Mouse (Mus musculus): ENCODE data around the gene H2afx. TPM values are rescaled to one million over a fixed set of nuclear protein-coding genes. Genes with fewer than 3 reads are reported as not detected.
"Not testable (repeated sequence)": the region's sequence is repeated elsewhere in the genome, so short reads cannot be mapped to it uniquely, and the experiment has no call there.

The H2afx gene
- polyA plus RNA-seq, 1 experiment from 2014 or later = 395 TPM

GRCm38 (mm10) chr9:44314910-44315309 lies 19.6 kb upstream of the H2afx start:
- no peak overlapping the region for H3K4me2 ChIP-seq (ENCODE audit: low read depth, low read length)
- no peaks in the 10 kb centered on the region for H3K27me3 ChIP-seq (ENCODE audit: control insufficient read depth, insufficient read depth, low read depth, low read length)
- no peak overlapping the region for H3K9ac ChIP-seq (ENCODE audit: low read length)
- peaks cover 17% of the 10 kb centered on the region for H3K4me1 ChIP-seq (replicated peaks; ENCODE audit: control insufficient read depth, insufficient read depth, low read length)
- H3K27ac ChIP-seq (ENCODE audit: low read length) = no peak overlapping the region
- peaks cover 11% of the 10 kb centered on the region; the same call in 1 of the 2 replicates for H3K36me3 ChIP-seq (ENCODE audit: control insufficient read depth, insufficient read depth, low read length)
- no peak overlapping the region for H3K4me3 ChIP-seq (ENCODE audit: low read length)
- no peak for ATAC-seq (ENCODE audit: low read depth)
- no peaks in the 10 kb centered on the region for H3K9me3 ChIP-seq (ENCODE audit: control insufficient read depth, low read length)
- WGBS = 95% methylated on average over 18 of the region's 18 CpGs

- WGBS = 64% methylated on average over 4 of the region's 4 CpGs
- Histone ChIP-seq H3K4me2 (ENCODE audit: low read depth, low read length) (no peak overlapping the region; the same call in 1 of the 2 replicates), H3K9ac (ENCODE audit: low read length) (no peak overlapping the region), H3K36me3 (ENCODE audit: control insufficient read depth, insufficient read depth, low read length) (peaks cover 11% of the 10 kb centered on the region; the same call in 1 of the 2 replicates), H3K4me3 (ENCODE audit: low read length) (no peak overlapping the region), H3K9me3 (ENCODE audit: control insufficient read depth, low read length) (no peaks in the 10 kb centered on the region), H3K4me1 (replicated peaks; ENCODE audit: control insufficient read depth, insufficient read depth, low read length) (peaks cover 20% of the 10 kb centered on the region), H3K27ac (ENCODE audit: low read length) (no peak overlapping the region), H3K27me3 (ENCODE audit: control insufficient read depth, insufficient read depth, low read depth, low read length) (no peaks in the 10 kb centered on the region)
- no peak for ATAC-seq (ENCODE audit: low read depth)
These were observed 17.0 kb upstream of the H2afx start for GRCm38 (mm10) chr9:44317452-44317851.

- no peaks in the 10 kb centered on the region for H3K9me3 ChIP-seq (ENCODE audit: control insufficient read depth, low read length)
- ATAC-seq (ENCODE audit: low read depth) = no peak
- H3K4me1 ChIP-seq (replicated peaks; ENCODE audit: control insufficient read depth, insufficient read depth, low read length) = peaks cover 20% of the 10 kb centered on the region
- WGBS = 59% methylated on average over 5 of the region's 5 CpGs
- peak overlapping the region; percentile 87; the same call in 1 of the 2 replicates for H3K9ac ChIP-seq (ENCODE audit: low read length)
- peak overlapping the region; percentile 63 for H3K4me2 ChIP-seq (ENCODE audit: low read depth, low read length)
- H3K27me3 ChIP-seq (ENCODE audit: control insufficient read depth, insufficient read depth, low read depth, low read length) = no peaks in the 10 kb centered on the region
- no peak overlapping the region for H3K27ac ChIP-seq (ENCODE audit: low read length)
- H3K4me3 ChIP-seq (ENCODE audit: low read length) = peak overlapping the region; percentile 90; the same call in 1 of the 2 replicates
- peaks cover 8% of the 10 kb centered on the region; the same call in 1 of the 2 replicates for H3K36me3 ChIP-seq (ENCODE audit: control insufficient read depth, insufficient read depth, low read length)
These were observed 16.2 kb upstream of the H2afx start for GRCm38 (mm10) chr9:44318076-44318825.

GRCm38 (mm10) chr9:44318826-44319095 lies 15.7 kb upstream of the H2afx start:
- Histone ChIP-seq H3K9me3 (ENCODE audit: control insufficient read depth, low read length) (no peaks in the 10 kb centered on the region), H3K4me2 (ENCODE audit: low read depth, low read length) (peak overlapping the region; percentile 63), H3K27me3 (ENCODE audit: control insufficient read depth, insufficient read depth, low read depth, low read length) (no peaks in the 10 kb centered on the region), H3K36me3 (ENCODE audit: control insufficient read depth, insufficient read depth, low read length) (peaks cover 7% of the 10 kb centered on the region; the same call in 1 of the 2 replicates), H3K9ac (ENCODE audit: low read length) (peak overlapping the region; percentile 87; the same call in 1 of the 2 replicates), H3K27ac (ENCODE audit: low read length) (no peak overlapping the region), H3K4me1 (replicated peaks; ENCODE audit: control insufficient read depth, insufficient read depth, low read length) (peaks cover 20% of the 10 kb centered on the region), H3K4me3 (ENCODE audit: low read length) (peak overlapping the region; percentile 90)
- ATAC-seq (ENCODE audit: low read depth) = no peak
- WGBS = 31% methylated on average over 3 of the region's 3 CpGs

GRCm38 (mm10) chr9:44319105-44319886 lies 15.2 kb upstream of the H2afx start:
- 0 out of 2 replicates have a peak, but pooled peaks cover 4% of the 10 kb centered on the region for H3K36me3 ChIP-seq (ENCODE audit: control insufficient read depth, insufficient read depth, low read length)
- H3K4me1 ChIP-seq (replicated peaks; ENCODE audit: control insufficient read depth, insufficient read depth, low read length) = peaks cover 20% of the 10 kb centered on the region
- H3K27me3 ChIP-seq (ENCODE audit: control insufficient read depth, insufficient read depth, low read depth, low read length) = no peaks in the 10 kb centered on the region
- peak overlapping the region; percentile 87 for H3K9ac ChIP-seq (ENCODE audit: low read length)
- H3K27ac ChIP-seq (ENCODE audit: low read length) = peak overlapping the region; percentile 40
- ATAC-seq (ENCODE audit: low read depth) = no peak; the same call in 1 of the 2 replicates
- no peaks in the 10 kb centered on the region for H3K9me3 ChIP-seq (ENCODE audit: control insufficient read depth, low read length)
- peak overlapping the region; percentile 63 for H3K4me2 ChIP-seq (ENCODE audit: low read depth, low read length)
- 3% methylated on average over 37 of the region's 37 CpGs for WGBS
- peak overlapping the region; percentile 90 for H3K4me3 ChIP-seq (ENCODE audit: low read length)

GRCm38 (mm10) chr9:44319887-44320798 lies 14.4 kb upstream of the H2afx start, which contains the start of gene C2cd2l:
C2cd2l (minus strand) TSS chr9:44320285.
- Histone ChIP-seq H3K9me3 (ENCODE audit: control insufficient read depth, low read length) (no peaks in the 10 kb centered on the region), H3K27me3 (ENCODE audit: control insufficient read depth, insufficient read depth, low read depth, low read length) (no peaks in the 10 kb centered on the region), H3K27ac (ENCODE audit: low read length) (peak within 1 kb of the TSS; percentile 73), H3K36me3 (ENCODE audit: control insufficient read depth, insufficient read depth, low read length) (0 out of 2 replicates have a peak, but pooled peaks cover 4% of the 10 kb centered on the region), H3K4me2 (ENCODE audit: low read depth, low read length) (peak within 1 kb of the TSS; percentile 63), H3K9ac (ENCODE audit: low read length) (peak within 1 kb of the TSS; percentile 87), H3K4me3 (ENCODE audit: low read length) (peak within 1 kb of the TSS; percentile 90), H3K4me1 (replicated peaks; ENCODE audit: control insufficient read depth, insufficient read depth, low read length) (peaks cover 20% of the 10 kb centered on the region)
- ATAC-seq (ENCODE audit: low read depth) = peak; percentile 99
- under 1% methylated on average over 62 of the region's 67 CpGs for WGBS

- H3K9me3 ChIP-seq (ENCODE audit: control insufficient read depth, low read length) = no peaks in the 10 kb centered on the region
- peaks cover 23% of the 10 kb centered on the region for H3K4me1 ChIP-seq (replicated peaks; ENCODE audit: control insufficient read depth, insufficient read depth, low read length)
- peak overlapping the region; percentile 73 for H3K27ac ChIP-seq (ENCODE audit: low read length)
- WGBS = 19% methylated on average over 6 of the region's 6 CpGs
- H3K9ac ChIP-seq (ENCODE audit: low read length) = peak overlapping the region; percentile 69
- no peaks in the 10 kb centered on the region for H3K27me3 ChIP-seq (ENCODE audit: control insufficient read depth, insufficient read depth, low read depth, low read length)
- H3K4me3 ChIP-seq (ENCODE audit: low read length) = peak overlapping the region; percentile 90
- H3K4me2 ChIP-seq (ENCODE audit: low read depth, low read length) = peak overlapping the region; percentile 63
- ATAC-seq (ENCODE audit: low read depth) = peak; percentile 2; the same call in 1 of the 2 replicates
- H3K36me3 ChIP-seq (ENCODE audit: control insufficient read depth, insufficient read depth, low read length) = 0 out of 2 replicates have a peak, but pooled peaks cover 4% of the 10 kb centered on the region
These were observed 13.7 kb upstream of the H2afx start for GRCm38 (mm10) chr9:44320799-44321133.

GRCm38 (mm10) chr9:44323656-44324055 lies 10.8 kb upstream of the H2afx start:
- not testable (repeated sequence) for H3K4me3 ChIP-seq (ENCODE audit: low read length); H3K9ac ChIP-seq (ENCODE audit: low read length); H3K9me3 ChIP-seq (ENCODE audit: control insufficient read depth, low read length); H3K4me2 ChIP-seq (ENCODE audit: low read depth, low read length); H3K36me3 ChIP-seq (ENCODE audit: control insufficient read depth, insufficient read depth, low read length); ATAC-seq (ENCODE audit: low read depth); H3K27me3 ChIP-seq (ENCODE audit: control insufficient read depth, insufficient read depth, low read depth, low read length); H3K27ac ChIP-seq (ENCODE audit: low read length)
- peaks cover 20% of the 10 kb centered on the region for H3K4me1 ChIP-seq (replicated peaks; ENCODE audit: control insufficient read depth, insufficient read depth, low read length)
- 71% methylated on average over 4 of the region's 4 CpGs for WGBS

All from lung, embryonic 16.5 days (tissue).